Mouse (Mus musculus) ES-Bruce4 (cell line): ENCODE data around the gene Cmtm1. TPM values are rescaled to one million over a fixed set of nuclear protein-coding genes. Genes with fewer than 3 reads are reported as not detected.
"Not testable (repeated sequence)": the region's sequence is repeated elsewhere in the genome, so short reads cannot be mapped to it uniquely, and the experiment has no call there.

Experiments used
- H3K27ac ChIP-seq: 2 replicates; pipeline ENCODE4 v1.5.1; 2012; ENCODE audit warnings: low read length, inconsistent platforms; ENCODE audit not compliant: insufficient read depth
- H3K27me3 ChIP-seq: 2 replicates; pipeline ENCODE4 v1.6.1; 2012; ENCODE audit warnings: mild to moderate bottlenecking, low read length, inconsistent platforms; ENCODE audit not compliant: control insufficient read depth, poor library complexity, insufficient read depth, severe bottlenecking
- H3K36me3 ChIP-seq: 2 replicates; pipeline ENCODE4 v1.6.1; 2012; ENCODE audit warnings: inconsistent platforms, mild to moderate bottlenecking, low read length, moderate library complexity; ENCODE audit not compliant: control insufficient read depth, poor library complexity, insufficient read depth, severe bottlenecking
- H3K4me1 ChIP-seq: one replicate; pipeline ENCODE4 v1.8.1; 2011; ENCODE audit warnings: low read length; ENCODE audit not compliant: control insufficient read depth, insufficient read depth
- H3K4me3 ChIP-seq: 2 replicates; pipeline ENCODE4 v1.5.1; 2011; ENCODE audit warnings: low read depth, mild to moderate bottlenecking, low read length
- H3K9ac ChIP-seq: 2 replicates; pipeline ENCODE4 v1.6.1; 2012; ENCODE audit warnings: low read depth, mild to moderate bottlenecking, inconsistent platforms; ENCODE audit not compliant: poor library complexity, severe bottlenecking
- H3K9me3 ChIP-seq: replicated peaks from 2 replicates; pipeline ENCODE4 v1.6.1; 2012; ENCODE audit warnings: mild to moderate bottlenecking, low read length, inconsistent platforms; ENCODE audit not compliant: control insufficient read depth, poor library complexity, insufficient read depth, severe bottlenecking
- CTCF ChIP-seq: IDR thresholded peaks from one replicate; pipeline ENCODE4 v1.8.1; 2011; ENCODE audit warnings: low read depth, low read length
- EP300 ChIP-seq: IDR thresholded peaks from 2 replicates; pipeline ENCODE4 v1.6.1; 2011; ENCODE audit warnings: low read depth, low read length; ENCODE audit not compliant: insufficient read depth
- POLR2A ChIP-seq: IDR thresholded peaks from one replicate; pipeline ENCODE4 v1.8.1; 2011; ENCODE audit warnings: low read length; ENCODE audit not compliant: insufficient read depth
- polyA plus RNA-seq: library from polyadenylated mRNA; stranded (reverse); fragments of >200 nt; gene quantifications from 2 replicates; pipeline ENCODE4 v1.2.4, GENCODE M21; 2011; ENCODE audit warnings: low read depth; ENCODE audit not compliant: missing spikeins, insufficient read depth, insufficient read length

The Cmtm1 gene
- polyA plus RNA-seq, 1 experiment: not detected

DNA sequence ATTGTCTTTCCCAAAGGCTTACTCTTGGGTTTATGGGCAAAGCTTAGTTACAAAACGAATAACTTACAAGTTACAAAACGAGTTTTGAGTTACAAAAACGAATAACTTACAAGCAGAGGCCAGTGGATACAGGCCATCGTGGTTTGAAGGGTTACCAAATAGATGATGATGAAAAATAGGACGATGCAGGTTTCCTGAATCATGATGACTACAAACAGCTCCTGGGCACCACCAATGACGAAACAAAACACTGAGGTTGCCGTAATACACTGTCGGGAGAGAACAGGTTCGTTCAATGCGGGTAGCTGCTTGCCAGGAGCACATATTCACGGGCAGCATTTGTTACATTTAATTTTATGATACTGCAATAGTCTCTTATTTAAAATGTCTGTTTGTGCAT, 5.0 kb downstream of the Cmtm1 start:
- Histone ChIP-seq H3K9me3 (peaks cover 15% of the 10 kb centered on the region), H3K27ac (no peak overlapping the region), H3K4me3 (no peak overlapping the region), H3K36me3 (no peaks in the 10 kb centered on the region), H3K27me3 (no peaks in the 10 kb centered on the region), H3K4me1 (no peaks in the 10 kb centered on the region), H3K9ac (no peak overlapping the region)
- TF ChIP-seq CTCF (no peak), EP300 (no peak), POLR2A (no peak)

DNA sequence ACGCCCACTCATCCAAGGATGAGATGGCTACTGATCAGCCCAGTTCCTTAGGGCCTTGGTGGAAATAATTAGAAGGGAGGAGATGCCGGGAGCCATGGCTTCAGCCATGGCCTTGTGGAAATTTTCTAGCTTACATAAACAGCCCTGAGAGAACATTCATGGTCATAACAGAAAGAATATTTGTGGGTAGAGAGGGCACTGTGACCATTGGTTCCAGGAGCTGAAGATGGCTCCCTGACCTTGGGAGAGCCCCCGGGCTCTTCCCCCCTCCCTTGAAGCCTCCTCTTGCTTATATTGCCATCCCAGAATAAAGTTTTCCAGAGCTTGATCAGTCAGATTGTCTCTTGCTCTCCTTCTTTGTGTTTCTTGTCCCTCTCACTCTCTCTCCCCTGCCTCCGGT, 7.4 kb downstream of the Cmtm1 start:
- H3K9ac ChIP-seq, H3K4me3 ChIP-seq, H3K4me1 ChIP-seq, H3K27ac ChIP-seq, H3K36me3 ChIP-seq, H3K27me3 ChIP-seq: not testable (repeated sequence)
- H3K9me3 ChIP-seq: peaks cover 24% of the 10 kb centered on the region

DNA sequence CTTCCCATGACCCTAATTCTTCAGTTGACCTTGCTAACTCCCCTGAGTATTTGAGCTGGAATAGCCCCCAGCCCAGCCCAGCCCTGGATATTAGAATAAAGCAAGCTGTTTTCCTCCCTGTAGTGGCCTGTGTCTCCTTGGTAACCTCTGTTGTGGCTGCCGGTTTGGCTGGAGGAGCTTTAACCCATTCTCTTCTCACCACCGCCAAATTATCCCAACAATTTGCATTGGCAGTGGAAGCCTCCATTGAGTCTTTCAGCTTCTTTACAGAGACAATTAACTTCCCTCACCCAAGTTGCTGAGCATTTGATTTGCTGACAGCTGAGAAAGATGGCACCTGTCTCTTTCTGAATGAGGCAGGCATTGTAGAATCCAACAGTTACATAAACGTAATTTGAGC, 8.4 kb downstream of the Cmtm1 start:
- H3K27me3 ChIP-seq, H3K4me1 ChIP-seq, H3K4me3 ChIP-seq, H3K36me3 ChIP-seq, H3K27ac ChIP-seq, H3K9ac ChIP-seq: not testable (repeated sequence)
- H3K9me3 ChIP-seq: peaks cover 24% of the 10 kb centered on the region

DNA sequence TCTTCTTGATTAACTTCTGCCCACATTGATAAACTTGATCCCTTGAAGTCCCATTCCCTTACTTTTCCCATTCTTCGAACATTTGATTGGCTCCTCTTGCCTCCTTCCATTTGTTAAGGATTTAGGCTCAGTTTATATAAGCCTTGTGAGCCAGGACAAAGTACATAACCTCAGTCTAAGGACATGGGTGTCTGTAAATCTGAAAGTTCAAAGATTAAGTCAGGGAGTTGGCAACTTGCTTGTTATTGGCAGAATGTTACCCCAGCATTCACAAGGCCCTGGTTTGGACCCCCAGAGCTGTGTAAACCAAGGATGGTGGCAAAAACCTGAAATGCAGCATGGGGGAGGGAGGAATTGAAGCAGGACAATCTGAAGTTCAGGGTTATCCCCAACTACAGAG, 15.5 kb downstream of the Cmtm1 start:
- Histone ChIP-seq H3K4me1 (no peaks in the 10 kb centered on the region), H3K9me3 (peaks cover 13% of the 10 kb centered on the region), H3K27ac (no peak overlapping the region), H3K27me3 (no peaks in the 10 kb centered on the region), H3K9ac (no peak overlapping the region), H3K36me3 (no peaks in the 10 kb centered on the region), H3K4me3 (no peak overlapping the region)
- TF ChIP-seq CTCF (no peak), EP300 (no peak), POLR2A (no peak)

DNA sequence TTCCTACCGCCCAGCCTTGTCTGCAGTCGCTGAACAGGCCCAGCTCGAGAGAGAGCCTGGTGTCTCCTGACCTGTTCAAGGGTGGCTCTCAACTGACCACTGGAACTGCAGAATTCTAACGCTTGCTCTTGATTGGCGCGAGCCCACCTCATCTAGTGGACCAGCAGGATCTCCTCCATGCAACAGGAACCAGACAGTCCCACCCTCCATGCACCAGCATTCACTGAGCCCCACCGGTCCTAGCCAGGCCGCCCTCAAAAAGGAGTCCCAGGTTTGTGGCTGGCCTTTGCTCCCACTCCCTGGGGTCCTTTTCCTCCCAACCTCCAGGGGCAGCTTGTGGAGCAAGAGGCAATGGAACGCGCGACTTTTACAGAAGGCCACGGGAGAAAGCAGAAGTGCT, 16.9 kb downstream of the Cmtm1 start, which contains the start of gene Cmtm2a:
TSS of gene Cmtm2a (minus strand) at position 101 of the 400 bp plus-strand sequence.
- not testable (repeated sequence) for H3K4me3 ChIP-seq, H3K9me3 ChIP-seq, H3K4me1 ChIP-seq, H3K27me3 ChIP-seq, H3K27ac ChIP-seq, H3K36me3 ChIP-seq, H3K9ac ChIP-seq

- TF ChIP-seq EP300: no peak
- TF ChIP-seq CTCF: no peak
- TF ChIP-seq POLR2A: no peak
- Histone ChIP-seq H3K4me1 (no peaks in the 10 kb centered on the region), H3K36me3 (no peaks in the 10 kb centered on the region), H3K27me3 (no peaks in the 10 kb centered on the region), H3K27ac (no peak overlapping the region), H3K9ac (no peak overlapping the region), H3K9me3 (peaks cover 27% of the 10 kb centered on the region), H3K4me3 (no peak overlapping the region)
These were observed 41.0 kb downstream of the Cmtm1 start for GRCm38 (mm10) chr8:104268937-104269440.

DNA sequence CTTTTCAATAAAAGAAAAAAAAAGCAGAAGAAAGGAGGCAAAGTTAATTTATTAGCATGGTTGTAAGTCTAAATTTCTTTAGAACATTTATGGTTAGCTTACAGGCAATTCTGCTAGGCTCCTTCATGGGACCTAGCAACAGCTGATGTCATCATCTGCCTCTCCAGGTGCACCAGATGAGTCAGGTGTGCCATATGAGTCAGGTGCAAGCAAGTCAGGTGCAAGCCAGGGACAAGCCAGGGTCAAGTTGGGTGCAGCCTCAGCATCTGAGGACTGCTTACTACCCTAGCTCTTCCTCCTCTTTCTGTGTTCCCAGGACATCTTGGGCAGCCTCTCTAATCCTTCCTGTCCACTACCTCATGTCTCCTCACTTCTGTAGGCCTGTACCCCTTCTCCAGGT, 41.6 kb downstream of the Cmtm1 start:
- Histone ChIP-seq H3K36me3 (0 out of 2 replicates have a peak, but pooled peaks cover 2% of the 10 kb centered on the region), H3K4me1 (no peaks in the 10 kb centered on the region), H3K9ac (no peak overlapping the region), H3K27ac (no peak overlapping the region), H3K4me3 (no peak overlapping the region), H3K9me3 (peaks cover 21% of the 10 kb centered on the region), H3K27me3 (no peaks in the 10 kb centered on the region)
- no peak for TF ChIP-seq POLR2A
- TF ChIP-seq CTCF: no peak
- no peak for TF ChIP-seq EP300

GRCm38 (mm10) chr8:104264271-104264935, 45.5 kb downstream of the Cmtm1 start:
- not testable (repeated sequence) for H3K36me3 ChIP-seq, H3K27me3 ChIP-seq, H3K27ac ChIP-seq, H3K9ac ChIP-seq, H3K4me3 ChIP-seq, H3K4me1 ChIP-seq
- peaks cover 10% of the 10 kb centered on the region for H3K9me3 ChIP-seq

- H3K9ac ChIP-seq, H3K4me1 ChIP-seq, H3K9me3 ChIP-seq, H3K27me3 ChIP-seq, H3K4me3 ChIP-seq, H3K27ac ChIP-seq, H3K36me3 ChIP-seq: not testable (repeated sequence)
These were observed 48.1 kb downstream of the Cmtm1 start for GRCm38 (mm10) chr8:104261802-104262201.
